Mouse (Mus musculus): Measurements from ENCODE around the gene Tbc1d2. TPM values are rescaled to one million over a fixed set of nuclear protein-coding genes. Genes with fewer than 3 reads are reported as not detected.
"Not testable (repeated sequence)": the region's sequence is repeated elsewhere in the genome, so short reads cannot be mapped to it uniquely, and the experiment has no call there.

Tbc1d2 gene
- total and polyA plus RNA-seq, 3 experiments: 0.64 to 1.7 (median 1.4) TPM

DNA sequence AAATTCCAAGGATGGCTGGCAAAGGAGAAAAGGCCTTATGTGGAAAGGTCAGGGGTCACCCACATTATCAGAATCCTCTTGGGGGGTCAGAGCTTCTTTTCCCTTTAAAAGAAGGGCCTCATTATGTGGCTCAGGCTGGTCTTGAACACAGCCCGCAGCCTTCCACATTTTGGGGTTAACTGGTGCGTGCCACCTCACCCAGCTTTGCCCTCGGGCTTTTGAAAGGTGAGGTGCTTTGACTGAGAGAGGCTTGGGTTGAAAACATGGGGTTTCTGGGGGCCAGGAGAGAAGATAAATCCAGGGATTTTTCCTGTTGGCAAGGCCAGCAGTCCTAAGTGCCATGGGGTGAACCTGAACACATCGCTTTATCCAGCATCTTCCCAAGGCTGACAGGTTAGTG is 63.5 kb downstream of the Tbc1d2 start:
- Histone ChIP-seq H3K27me3 (ENCODE audit: control insufficient read depth, insufficient read depth, low read length) (no peaks in the 10 kb centered on the region), H3K4me1 (ENCODE audit: control insufficient read depth, insufficient read depth, low read length) (peaks cover 2% of the 10 kb centered on the region; the same call in 1 of the 2 replicates), H3K36me3 (ENCODE audit: control insufficient read depth, insufficient read depth, low read length) (no peaks in the 10 kb centered on the region), H3K9ac (ENCODE audit: low read depth, low read length) (no peak overlapping the region), H3K27ac (no peak overlapping the region), H3K4me3 (no peak overlapping the region), H3K79me2 (replicated peaks; ENCODE audit: control insufficient read depth, insufficient read depth, low read length) (no peaks in the 10 kb centered on the region)
- no peak for DNase-seq
- WGBS: 80% methylated on average over 4 of the region's 4 CpGs
- TF ChIP-seq POLR2A (IDR thresholded peaks at IDR 0.05; ENCODE audit: insufficient read depth, low read depth, low read length): no peak
- TF ChIP-seq CTCF (IDR thresholded peaks at IDR 0.05): no peak
- TF ChIP-seq EP300 (IDR thresholded peaks at IDR 0.05; ENCODE audit: insufficient read depth, low read depth, low read length): no peak
- intact Hi-C loops (cut with DNase I): no loop called here

GRCm38 (mm10) chr4:46585811-46586190 is 64.2 kb downstream of the Tbc1d2 start:
- TF ChIP-seq EP300 (IDR thresholded peaks at IDR 0.05; ENCODE audit: insufficient read depth, low read depth, low read length) (no peak), CTCF (IDR thresholded peaks at IDR 0.05) (no peak), POLR2A (IDR thresholded peaks at IDR 0.05; ENCODE audit: insufficient read depth, low read depth, low read length) (no peak)
- no peak for DNase-seq
- Histone ChIP-seq H3K9ac (ENCODE audit: low read depth, low read length) (no peak overlapping the region), H3K79me2 (replicated peaks; ENCODE audit: control insufficient read depth, insufficient read depth, low read length) (no peaks in the 10 kb centered on the region), H3K4me3 (no peak overlapping the region), H3K27me3 (ENCODE audit: control insufficient read depth, insufficient read depth, low read length) (no peaks in the 10 kb centered on the region), H3K36me3 (ENCODE audit: control insufficient read depth, insufficient read depth, low read length) (no peaks in the 10 kb centered on the region), H3K4me1 (ENCODE audit: control insufficient read depth, insufficient read depth, low read length) (peaks cover 2% of the 10 kb centered on the region; the same call in 1 of the 2 replicates), H3K27ac (no peak overlapping the region)
- WGBS: 34% methylated on average over 8 of the region's 8 CpGs
- intact Hi-C loops (cut with DNase I): loop anchor here (1.0 kb wide), 1 partner anchor 12 kb away; no protein-coding TSS in a partner anchor

- intact Hi-C loops (cut with DNase I): loop anchor here (1.0 kb wide), 1 partner anchor 11 kb away; no protein-coding TSS in a partner anchor
These were observed 64.8 kb downstream of the Tbc1d2 start for GRCm38 (mm10) chr4:46585041-46585810.

GRCm38 (mm10) chr4:46584536-46584935 is 65.5 kb downstream of the Tbc1d2 start:
- H3K36me3 ChIP-seq (ENCODE audit: control insufficient read depth, insufficient read depth, low read length); H3K27me3 ChIP-seq (ENCODE audit: control insufficient read depth, insufficient read depth, low read length); H3K4me3 ChIP-seq; H3K4me1 ChIP-seq (ENCODE audit: control insufficient read depth, insufficient read depth, low read length); DNase-seq; intact Hi-C loops (cut with DNase I); H3K9ac ChIP-seq (ENCODE audit: low read depth, low read length); H3K27ac ChIP-seq; H3K79me2 ChIP-seq (replicated peaks; ENCODE audit: control insufficient read depth, insufficient read depth, low read length): not testable (repeated sequence)
- 74% methylated on average over 3 of the region's 3 CpGs for WGBS

More at GRCm38 (mm10) chr4:46585041-46585810, 64.8 kb downstream of the Tbc1d2 start:
- DNase-seq: no peak
- H3K79me2 ChIP-seq (replicated peaks; ENCODE audit: control insufficient read depth, insufficient read depth, low read length): no peaks in the 10 kb centered on the region
- peaks cover under 1% of the 10 kb centered on the region; the same call in 1 of the 2 replicates for H3K4me1 ChIP-seq (ENCODE audit: control insufficient read depth, insufficient read depth, low read length)
- H3K9ac ChIP-seq (ENCODE audit: low read depth, low read length): no peak overlapping the region
- H3K36me3 ChIP-seq (ENCODE audit: control insufficient read depth, insufficient read depth, low read length): no peaks in the 10 kb centered on the region
- 83% methylated on average over 13 of the region's 13 CpGs for WGBS
- H3K27ac ChIP-seq: no peak overlapping the region
- TF ChIP-seq EP300 (IDR thresholded peaks at IDR 0.05; ENCODE audit: insufficient read depth, low read depth, low read length) (no peak), CTCF (IDR thresholded peaks at IDR 0.05) (no peak), POLR2A (IDR thresholded peaks at IDR 0.05; ENCODE audit: insufficient read depth, low read depth, low read length) (no peak)
- H3K27me3 ChIP-seq (ENCODE audit: control insufficient read depth, insufficient read depth, low read length): no peaks in the 10 kb centered on the region
- H3K4me3 ChIP-seq: no peak overlapping the region

DNA sequence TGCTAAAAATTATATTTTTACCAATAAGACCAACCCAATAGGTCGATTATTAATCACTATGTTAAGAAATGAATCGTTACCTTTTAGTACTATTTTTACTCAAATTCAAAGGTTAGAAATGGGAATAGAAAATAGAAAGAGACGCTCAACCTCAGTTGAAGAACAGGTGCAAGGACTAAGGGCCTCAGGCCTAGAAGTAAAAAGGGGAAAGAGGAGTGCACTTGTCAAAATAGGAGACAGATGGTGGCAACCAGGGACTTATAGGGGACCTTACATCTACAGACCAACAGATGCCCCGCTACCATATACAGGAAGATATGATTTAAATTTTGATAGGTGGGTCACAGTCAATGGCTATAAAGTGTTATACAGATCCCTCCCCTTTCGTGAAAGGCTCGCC is 65.9 kb downstream of the Tbc1d2 start:
- H3K79me2 ChIP-seq (replicated peaks; ENCODE audit: control insufficient read depth, insufficient read depth, low read length); H3K9ac ChIP-seq (ENCODE audit: low read depth, low read length); H3K4me1 ChIP-seq (ENCODE audit: control insufficient read depth, insufficient read depth, low read length); H3K36me3 ChIP-seq (ENCODE audit: control insufficient read depth, insufficient read depth, low read length); H3K4me3 ChIP-seq; DNase-seq; H3K27me3 ChIP-seq (ENCODE audit: control insufficient read depth, insufficient read depth, low read length); H3K27ac ChIP-seq; intact Hi-C loops (cut with DNase I): not testable (repeated sequence)
- WGBS: 83% methylated on average over 2 of the region's 6 CpGs

DNA sequence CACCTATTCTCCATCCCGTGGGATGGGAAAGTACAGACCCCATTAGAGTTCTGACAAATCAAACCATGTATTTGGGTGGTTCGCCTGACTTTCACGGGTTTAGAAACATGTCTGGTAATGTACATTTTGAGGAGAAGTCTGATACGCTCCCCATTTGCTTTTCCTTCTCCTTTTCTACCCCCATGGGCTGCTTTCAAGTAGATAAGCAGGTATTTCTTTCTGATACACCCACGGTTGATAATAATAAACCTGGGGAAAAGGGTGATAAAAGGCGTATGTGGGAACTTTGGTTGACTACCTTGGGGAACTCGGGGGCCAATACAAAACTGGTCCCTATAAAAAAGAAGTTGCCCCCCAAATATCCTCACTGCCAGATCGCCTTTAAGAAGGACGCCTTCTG is 68.0 kb downstream of the Tbc1d2 start:
- H3K36me3 ChIP-seq (ENCODE audit: control insufficient read depth, insufficient read depth, low read length); H3K4me3 ChIP-seq; DNase-seq; intact Hi-C loops (cut with DNase I); H3K27me3 ChIP-seq (ENCODE audit: control insufficient read depth, insufficient read depth, low read length); H3K79me2 ChIP-seq (replicated peaks; ENCODE audit: control insufficient read depth, insufficient read depth, low read length); H3K27ac ChIP-seq; H3K9ac ChIP-seq (ENCODE audit: low read depth, low read length); H3K4me1 ChIP-seq (ENCODE audit: control insufficient read depth, insufficient read depth, low read length): not testable (repeated sequence)
- WGBS: 81% methylated on average over 9 of the region's 9 CpGs

DNA sequence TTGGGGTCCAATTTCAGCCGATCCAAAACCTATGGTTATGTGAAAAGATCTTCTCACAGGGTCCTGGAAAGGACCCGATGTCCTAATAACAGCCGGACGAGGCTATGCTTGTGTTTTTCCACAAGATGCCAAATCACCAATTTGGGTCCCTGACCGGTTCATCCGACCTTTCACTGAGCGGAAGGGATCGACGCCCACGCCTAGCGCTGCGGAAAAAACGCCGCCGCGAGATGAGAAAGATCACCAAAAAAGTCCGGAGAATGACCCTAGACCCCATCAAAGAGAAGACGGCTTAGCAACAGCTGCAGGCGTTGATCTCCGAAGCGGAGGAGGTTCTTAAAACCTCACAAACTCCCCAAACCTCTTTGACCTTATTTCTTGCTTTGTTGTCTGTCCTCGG is 68.4 kb downstream of the Tbc1d2 start:
- H3K79me2 ChIP-seq (replicated peaks; ENCODE audit: control insufficient read depth, insufficient read depth, low read length); H3K27ac ChIP-seq; H3K4me3 ChIP-seq; intact Hi-C loops (cut with DNase I); H3K27me3 ChIP-seq (ENCODE audit: control insufficient read depth, insufficient read depth, low read length); H3K4me1 ChIP-seq (ENCODE audit: control insufficient read depth, insufficient read depth, low read length); DNase-seq; H3K36me3 ChIP-seq (ENCODE audit: control insufficient read depth, insufficient read depth, low read length); H3K9ac ChIP-seq (ENCODE audit: low read depth, low read length): not testable (repeated sequence)
- 92% methylated on average over 22 of the region's 22 CpGs for WGBS

DNA sequence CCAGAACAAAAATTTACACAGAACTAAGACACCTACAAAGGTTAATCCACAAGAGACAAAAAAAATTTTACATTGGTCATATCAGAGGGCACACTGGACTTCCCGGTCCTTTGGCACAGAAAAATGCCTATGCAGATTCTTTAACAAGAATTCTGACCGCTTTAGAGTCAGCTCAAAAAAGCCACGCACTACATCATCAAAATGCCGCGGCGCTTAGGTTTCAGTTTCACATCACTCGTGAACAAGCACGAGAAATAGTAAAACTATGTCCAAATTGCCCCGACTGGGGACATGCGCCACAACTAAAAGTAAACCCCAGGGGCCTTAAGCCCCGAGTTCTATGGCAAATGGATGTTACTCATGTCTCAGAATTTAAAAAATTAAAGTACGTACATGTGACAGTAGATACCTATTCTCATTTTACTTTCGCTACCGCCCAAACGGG is 69.2 kb downstream of the Tbc1d2 start:
- H3K9ac ChIP-seq (ENCODE audit: low read depth, low read length); H3K4me3 ChIP-seq; H3K4me1 ChIP-seq (ENCODE audit: control insufficient read depth, insufficient read depth, low read length); H3K36me3 ChIP-seq (ENCODE audit: control insufficient read depth, insufficient read depth, low read length); H3K27me3 ChIP-seq (ENCODE audit: control insufficient read depth, insufficient read depth, low read length); H3K27ac ChIP-seq; H3K79me2 ChIP-seq (replicated peaks; ENCODE audit: control insufficient read depth, insufficient read depth, low read length); intact Hi-C loops (cut with DNase I); DNase-seq: not testable (repeated sequence)
- WGBS: 83% methylated on average over 15 of the region's 15 CpGs

DNA sequence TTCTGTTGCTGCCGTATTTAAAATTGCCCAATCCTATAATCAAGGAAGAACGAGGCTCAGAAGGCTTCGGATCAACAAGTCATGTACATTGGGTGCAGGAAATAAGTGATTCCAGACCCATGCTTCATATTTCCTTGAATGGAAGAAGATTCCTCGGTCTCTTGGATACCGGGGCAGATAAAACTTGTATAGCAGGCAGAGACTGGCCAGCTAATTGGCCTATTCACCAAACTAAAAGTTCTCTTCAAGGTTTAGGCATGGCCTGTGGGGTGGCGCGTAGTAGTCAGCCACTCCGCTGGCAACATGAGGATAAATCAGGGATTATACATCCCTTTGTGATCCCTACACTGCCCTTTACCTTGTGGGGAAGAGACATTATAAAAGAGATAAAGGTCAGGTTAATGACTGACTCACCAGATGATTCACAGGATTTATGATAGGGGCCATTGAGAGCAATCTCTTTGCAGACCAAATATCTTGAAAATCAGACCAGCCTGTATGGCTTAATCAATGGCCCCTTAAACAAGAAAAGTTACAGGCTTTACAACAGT is 71.1 kb downstream of the Tbc1d2 start:
- H3K27ac ChIP-seq; DNase-seq; intact Hi-C loops (cut with DNase I); H3K4me1 ChIP-seq (ENCODE audit: control insufficient read depth, insufficient read depth, low read length); H3K9ac ChIP-seq (ENCODE audit: low read depth, low read length); H3K79me2 ChIP-seq (replicated peaks; ENCODE audit: control insufficient read depth, insufficient read depth, low read length); H3K36me3 ChIP-seq (ENCODE audit: control insufficient read depth, insufficient read depth, low read length); H3K27me3 ChIP-seq (ENCODE audit: control insufficient read depth, insufficient read depth, low read length); H3K4me3 ChIP-seq: not testable (repeated sequence)
- 87% methylated on average over 8 of the region's 8 CpGs for WGBS
